ENCODE assay signal across 17 mouse cellular contexts in the genomic region with DNA sequence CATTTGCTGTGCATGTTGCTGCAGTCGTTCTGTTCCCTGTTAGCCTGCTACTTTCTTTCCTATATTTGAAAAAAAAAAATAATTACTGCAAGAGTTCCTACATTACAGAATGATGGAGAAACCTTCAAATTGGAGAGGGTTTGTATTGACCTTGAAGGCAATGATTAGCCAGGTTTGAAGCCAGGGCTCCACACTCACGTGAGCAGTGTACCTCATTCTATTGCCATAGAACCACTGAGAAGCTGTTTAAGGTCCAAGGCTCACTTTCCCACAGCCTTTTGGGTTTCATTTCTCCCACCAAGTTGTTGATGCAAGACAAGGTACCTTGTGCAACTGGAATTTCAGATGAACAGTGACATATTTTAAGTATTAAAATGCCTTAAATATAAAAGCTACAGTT.
DNase-seq lines count a peak whose midpoint lies in the region; ATAC-seq and TF ChIP-seq lines count a peak whose summit lies in the region.
"Had no signal": no experiment of that assay in that cellular context is flagged by ENCODE, and none has a peak within 500 bp of the region (broad histone marks: within the 10 kb centered on the region; RNA-seq: fewer than 3 reads in every experiment).

No protein-coding gene starts in this region.

- intact Hi-C loops in left cerebral cortex, postnatal 4 days (cut with DNase I) = no loop called here

- no peak for TF ChIP-seq POLR2A in liver, adult 2 months (IDR thresholded peaks at IDR 0.05; ENCODE audit: extremely low read depth, insufficient read depth, low read length)

- no peak for TF ChIP-seq CTCF in liver, adult 2 months (IDR thresholded peaks at IDR 0.05; ENCODE audit: low read depth, low read length)

- H3K27ac ChIP-seq in liver, adult 2 months (replicated peaks; ENCODE audit: insufficient read depth, low read depth, low read length) = peak overlapping the region; percentile 86; the same call in 1 of the 2 replicates
- H3K27ac ChIP-seq in kidney, embryonic 16.5 days (ENCODE audit: low read length) = peak overlapping the region; percentile 90
- H3K27ac ChIP-seq in liver, embryonic 12.5 days = 0 out of 2 replicates have a peak overlapping the region, but pooled peaks have one; percentile 7
- H3K27ac ChIP-seq: limb, embryonic 15.5 days; midbrain, embryonic 15.5 days had no signal

- H3K36me3 ChIP-seq in liver, adult 2 months (ENCODE audit: control insufficient read depth, insufficient read depth, low read length) = no peaks in the 10 kb centered on the region
- no peaks in the 10 kb centered on the region for H3K36me3 ChIP-seq in kidney, embryonic 16.5 days (ENCODE audit: insufficient read depth, low read length)
- H3K36me3 ChIP-seq in liver, embryonic 12.5 days = no peaks in the 10 kb centered on the region
- H3K36me3 ChIP-seq: limb, embryonic 15.5 days; midbrain, embryonic 15.5 days had no signal

- peak; percentile 92 for ATAC-seq in kidney, embryonic 16.5 days (ENCODE audit: low FRiP score, low TSS enrichment)
- ATAC-seq in liver, embryonic 12.5 days = no peak
- ATAC-seq: forebrain, embryonic 16.5 days; inflammation-experienced regulatory T-cells, adult 6 months; midbrain, embryonic 15.5 days had no signal

- no peak overlapping the region for H3K4me3 ChIP-seq in liver, adult 2 months (ENCODE audit: insufficient read depth, low read depth, low read length)
- H3K4me3 ChIP-seq in kidney, embryonic 16.5 days (ENCODE audit: low read length) = no peak overlapping the region
- H3K4me3 ChIP-seq in liver, embryonic 12.5 days = no peak overlapping the region
- H3K4me3 ChIP-seq: erythroblast, embryonic 14.5 days; limb, embryonic 15.5 days; megakaryocyte, embryonic 14.5 days; midbrain, embryonic 15.5 days had no signal

- no peaks in the 10 kb centered on the region for H3K79me2 ChIP-seq in liver, adult 2 months (ENCODE audit: control insufficient read depth, insufficient read depth, low read length)

- 0 out of 2 replicates have a peak overlapping the region, but pooled peaks have one; percentile 10 for H3K4me2 ChIP-seq in kidney, embryonic 16.5 days (replicated peaks; ENCODE audit: low read depth, low read length)
- no peak overlapping the region for H3K4me2 ChIP-seq in liver, embryonic 12.5 days
- H3K4me2 ChIP-seq: limb, embryonic 15.5 days; midbrain, embryonic 15.5 days had no signal

- peaks cover 6% of the 10 kb centered on the region for H3K4me1 ChIP-seq in liver, adult 2 months (ENCODE audit: control insufficient read depth, insufficient read depth, low read length)
- no peaks in the 10 kb centered on the region for H3K4me1 ChIP-seq in kidney, embryonic 16.5 days (ENCODE audit: insufficient read depth, low read length)
- no peaks in the 10 kb centered on the region for H3K4me1 ChIP-seq in liver, embryonic 12.5 days
- H3K4me1 ChIP-seq: limb, embryonic 15.5 days; midbrain, embryonic 15.5 days had no signal

- peak; percentile 86 for DNase-seq in liver, adult 2 months (ENCODE audit: extremely low read depth, low read depth, low spot score)
- no peak for DNase-seq in liver
- peak; percentile 42 for DNase-seq in yolk sac, embryonic 10.5 days (ENCODE audit: low spot score)
- DNase-seq in thymus, postnatal 0 days (ENCODE audit: low spot score) = no peak
- DNase-seq in right cerebral cortex, adult 18-20 months = no peak
- DNase-seq in left cerebral cortex, postnatal 4 days = no peak
- DNase-seq: adrenal gland, adult 2 months; cerebellum, adult 11-12 months; lung, postnatal 14 days had no signal

- no peaks in the 10 kb centered on the region for H3K9me3 ChIP-seq in kidney, embryonic 16.5 days (ENCODE audit: low read length)
- H3K9me3 ChIP-seq in liver, embryonic 12.5 days (replicated peaks) = no peaks in the 10 kb centered on the region
- H3K9me3 ChIP-seq: limb, embryonic 15.5 days; megakaryocyte, embryonic 14.5 days; midbrain, embryonic 15.5 days had no signal

- H3K27me3 ChIP-seq in liver, adult 2 months (ENCODE audit: control insufficient read depth, insufficient read depth, low read length) = no peaks in the 10 kb centered on the region
- H3K27me3 ChIP-seq in kidney, embryonic 16.5 days (ENCODE audit: insufficient read depth, low read length) = no peaks in the 10 kb centered on the region
- H3K27me3 ChIP-seq in liver, embryonic 12.5 days (replicated peaks) = no peaks in the 10 kb centered on the region
- H3K27me3 ChIP-seq: limb, embryonic 15.5 days; megakaryocyte, embryonic 14.5 days; midbrain, embryonic 15.5 days had no signal

- H3K9ac ChIP-seq in liver, adult 2 months (ENCODE audit: low read depth, low read length) = no peak overlapping the region
- no peak overlapping the region for H3K9ac ChIP-seq in kidney, embryonic 16.5 days (replicated peaks; ENCODE audit: low read length)
- no peak overlapping the region for H3K9ac ChIP-seq in liver, embryonic 12.5 days
- H3K9ac ChIP-seq: limb, embryonic 15.5 days; midbrain, embryonic 15.5 days had no signal

- 27% methylated on average over 2 of the region's 2 CpGs for WGBS in liver, adult 2 months
- 56% methylated on average over 2 of the region's 2 CpGs for WGBS in kidney, embryonic 16.5 days
- WGBS in liver, embryonic 12.5 days (ENCODE audit: insufficient replicate concordance) = 59% methylated on average over 2 of the region's 2 CpGs

Comparison
In these comparisons a context has a peak if more than half of its experiments do, and no peak if none do; other contexts are left out.
1. DNase-seq: peak in liver, adult 2 months (single experiment) and yolk sac, embryonic 10.5 days (single experiment); none in liver (single experiment), thymus, postnatal 0 days (single experiment), right cerebral cortex, adult 18-20 months (single experiment) and left cerebral cortex, postnatal 4 days (single experiment).
2. H3K27ac ChIP-seq: peak in every context shown above with its lines; median percentile 90 in kidney, embryonic 16.5 days; 86 in liver, adult 2 months; 7 in liver, embryonic 12.5 days.